Mouse (Mus musculus) bone marrow, adult 2 months (tissue): ENCODE measurements around the gene Tmc1.

Experiments used
- CTCF ChIP-seq: fragments of 200-500 bp; IDR thresholded peaks from 2 replicates; pipeline ENCODE4 v1.5.1; 2011; ENCODE audit warnings: low read length, control low read depth; ENCODE audit not compliant: control insufficient read depth, insufficient read depth
- POLR2A ChIP-seq: fragments of 200-500 bp; IDR thresholded peaks from 2 replicates; pipeline ENCODE4 v1.6.1; 2011; ENCODE audit warnings: low read depth, mild to moderate bottlenecking, control low read depth, low read length, borderline replicate concordance; ENCODE audit not compliant: control insufficient read depth

DNA sequence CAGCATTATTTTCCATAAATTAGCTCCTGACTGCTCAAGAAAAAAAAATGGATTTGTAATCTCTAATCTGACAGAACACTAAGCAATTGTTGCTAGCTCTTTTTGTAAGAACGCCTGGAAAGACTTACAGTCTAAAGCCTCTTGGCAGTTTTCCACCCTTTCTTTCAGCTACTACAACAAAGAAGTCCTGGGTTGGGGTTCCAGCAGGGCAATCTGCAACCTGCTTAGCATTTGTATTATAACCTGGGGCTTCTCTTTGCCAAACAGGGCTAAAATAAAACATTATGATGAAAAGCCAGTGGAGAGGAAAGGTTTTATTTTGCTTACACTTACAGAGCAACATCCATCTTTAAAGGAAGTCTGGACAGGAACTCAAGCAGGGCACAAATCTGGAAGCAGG lies 24.1 kb upstream of the Tmc1 start:
- no peak for TF ChIP-seq CTCF
- TF ChIP-seq POLR2A, result no peak
